Mouse (Mus musculus): Measurements from ENCODE around the gene Tgfbr1.

DNA sequence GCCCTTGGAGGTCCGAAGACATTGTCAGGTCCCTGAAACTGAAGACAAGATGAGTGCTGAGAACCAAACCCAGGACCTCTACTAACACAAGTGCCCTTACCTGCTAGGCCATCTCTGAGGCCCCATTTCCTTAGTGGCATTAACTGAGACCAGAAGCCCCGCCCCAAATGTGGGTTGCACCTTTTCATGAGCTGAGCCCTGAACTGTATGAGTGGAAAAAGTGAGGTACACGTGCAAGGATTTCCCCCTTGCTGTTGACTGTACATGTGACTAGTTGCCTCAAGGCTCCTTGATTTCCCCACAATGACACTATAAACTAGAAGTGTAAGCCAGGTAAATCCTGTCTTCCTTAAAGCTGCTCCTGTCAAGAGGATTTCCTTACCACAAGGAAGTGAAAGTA lies 30.7 kb upstream of the Tgfbr1 start:
- TF ChIP-seq CTCF (IDR thresholded peaks at IDR 0.05; ENCODE audit: extremely low read depth, insufficient read depth, insufficient read length, insufficient replicate concordance) (no peak), POLR2A (IDR thresholded peaks at IDR 0.05; ENCODE audit: low read depth, low read length) (no peak)

Data from spleen, adult 2 months (tissue).